Mouse (Mus musculus): ENCODE measurements around the gene H2-Oa. TPM values are rescaled to one million over a fixed set of nuclear protein-coding genes. Genes with fewer than 3 reads are reported as not detected.

The H2-Oa gene
- polyA plus RNA-seq, 1 experiment from 2014 or later = 0.82 TPM

- peak; percentile 98 for DNase-seq (ENCODE audit: low spot score)
- Histone ChIP-seq H3K27me3 (ENCODE audit: insufficient read depth, poor library complexity, severe bottlenecking) (no peaks in the 10 kb centered on the region), H3K36me3 (peaks cover 51% of the 10 kb centered on the region), H3K4me1 (replicated peaks) (peaks cover 37% of the 10 kb centered on the region), H3K27ac (peak within 1 kb of the TSS; percentile 100), H3K9me3 (no peaks in the 10 kb centered on the region), H3K4me3 (peak within 1 kb of the TSS; percentile 100)
- under 1% methylated on average over 96 of the region's 96 CpGs for WGBS
Measured at GRCm38 (mm10) chr17:34119249-34120179, 27.4 kb downstream of the H2-Oa start, which contains the start of gene H2-DMa. TSS of gene H2-DMa (plus strand) at chr17:34119541.

DNA sequence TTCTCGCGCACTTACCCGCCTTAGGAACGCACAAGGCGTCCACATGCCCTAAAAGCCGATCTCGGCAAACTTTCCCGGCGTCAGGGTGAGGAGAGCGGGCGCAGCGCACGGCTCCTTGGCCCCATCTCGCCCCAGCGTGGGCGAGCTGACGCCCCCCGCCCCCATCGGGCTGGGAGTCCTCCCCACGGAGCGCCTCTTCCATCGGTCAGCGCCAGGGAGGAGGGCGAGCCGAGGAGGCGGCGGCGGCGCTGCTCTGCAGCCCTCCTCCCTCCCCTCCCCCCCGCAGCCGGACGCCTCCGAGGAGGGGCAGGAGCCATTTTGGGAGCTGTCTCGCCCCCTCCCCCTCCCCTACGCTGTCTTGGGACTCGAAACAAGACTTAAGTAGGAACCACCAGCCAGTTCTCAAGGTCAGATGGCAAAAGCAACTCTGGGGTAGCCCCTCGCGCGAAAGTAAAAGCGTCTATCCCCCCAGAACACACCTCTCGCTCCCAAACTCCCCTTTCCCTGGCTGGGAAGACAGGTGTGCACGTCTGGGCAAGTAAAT, 28.1 kb downstream of the H2-Oa start:
- WGBS = under 1% methylated on average over 42 of the region's 42 CpGs
- peaks cover 35% of the 10 kb centered on the region for H3K4me1 ChIP-seq (replicated peaks)
- H3K27me3 ChIP-seq (ENCODE audit: insufficient read depth, poor library complexity, severe bottlenecking) = no peaks in the 10 kb centered on the region
- H3K4me3 ChIP-seq = peak overlapping the region; percentile 100
- peak overlapping the region; percentile 100 for H3K27ac ChIP-seq
- peaks cover 44% of the 10 kb centered on the region for H3K36me3 ChIP-seq
- H3K9me3 ChIP-seq = no peaks in the 10 kb centered on the region
- peak; percentile 91 for DNase-seq (ENCODE audit: low spot score)

GRCm38 (mm10) chr17:34120814-34121171, 28.7 kb downstream of the H2-Oa start:
- under 1% methylated on average over 31 of the region's 31 CpGs for WGBS
- no peaks in the 10 kb centered on the region for H3K9me3 ChIP-seq
- H3K4me3 ChIP-seq = peak overlapping the region; percentile 100
- no peak for DNase-seq (ENCODE audit: low spot score)
- H3K27me3 ChIP-seq (ENCODE audit: insufficient read depth, poor library complexity, severe bottlenecking) = no peaks in the 10 kb centered on the region
- H3K4me1 ChIP-seq (replicated peaks) = peaks cover 30% of the 10 kb centered on the region
- peaks cover 40% of the 10 kb centered on the region for H3K36me3 ChIP-seq
- H3K27ac ChIP-seq = peak overlapping the region; percentile 100

DNA sequence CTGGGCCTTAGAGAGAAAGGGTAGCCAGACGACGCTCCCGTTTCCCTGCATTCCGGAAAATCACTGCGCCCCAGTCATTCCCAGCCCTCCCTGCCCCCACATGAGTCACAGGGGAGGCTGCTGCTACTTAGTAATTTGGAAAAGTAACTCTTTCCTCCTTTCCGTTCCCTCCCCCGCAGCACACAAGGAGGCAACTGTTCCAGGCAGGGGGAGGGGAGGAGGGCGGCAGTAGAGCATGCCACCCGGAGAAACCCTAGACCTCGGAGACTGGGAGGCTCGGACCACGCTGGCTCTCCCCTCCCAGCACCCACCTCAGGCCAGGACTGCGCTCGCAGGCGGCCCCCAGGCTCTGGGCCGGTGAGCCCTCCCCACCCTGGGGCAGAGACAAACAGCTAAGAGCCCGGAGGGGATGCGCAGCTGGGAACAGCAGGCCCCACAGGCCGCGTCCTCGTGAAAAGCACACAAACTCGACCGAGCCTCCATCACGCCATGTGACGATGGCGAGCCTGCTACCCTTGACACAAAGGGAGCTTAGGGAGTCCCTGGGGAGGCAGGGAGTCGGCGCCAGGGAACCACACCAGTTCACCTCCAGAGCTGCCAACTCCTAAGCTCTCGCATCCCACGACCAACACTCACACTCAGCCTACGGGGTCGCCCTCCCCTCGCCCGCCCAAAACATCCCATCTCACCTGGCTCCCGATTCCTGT, 29.2 kb downstream of the H2-Oa start:
- peak; percentile 86 for DNase-seq (ENCODE audit: low spot score)

GRCm38 (mm10) chr17:34121879-34122187, 29.7 kb downstream of the H2-Oa start:
- H3K4me3 ChIP-seq = peak overlapping the region; percentile 100
- peaks cover 35% of the 10 kb centered on the region for H3K36me3 ChIP-seq
- H3K27me3 ChIP-seq (ENCODE audit: insufficient read depth, poor library complexity, severe bottlenecking) = no peaks in the 10 kb centered on the region
- DNase-seq (ENCODE audit: low spot score) = peak; percentile 85
- H3K4me1 ChIP-seq (replicated peaks) = peaks cover 24% of the 10 kb centered on the region
- WGBS = 2% methylated on average over 8 of the region's 10 CpGs
- peak overlapping the region; percentile 100 for H3K27ac ChIP-seq
- H3K9me3 ChIP-seq = no peaks in the 10 kb centered on the region

More for the DNA sequence above, 29.2 kb downstream of the H2-Oa start:
- peaks cover 40% of the 10 kb centered on the region for H3K36me3 ChIP-seq
- H3K27me3 ChIP-seq (ENCODE audit: insufficient read depth, poor library complexity, severe bottlenecking) = no peaks in the 10 kb centered on the region
- WGBS = under 1% methylated on average over 34 of the region's 35 CpGs
- H3K27ac ChIP-seq = peak overlapping the region; percentile 100
- no peaks in the 10 kb centered on the region for H3K9me3 ChIP-seq
- peaks cover 27% of the 10 kb centered on the region for H3K4me1 ChIP-seq (replicated peaks)
- H3K4me3 ChIP-seq = peak overlapping the region; percentile 100

GRCm38 (mm10) chr17:34122188-34122984, 30.2 kb downstream of the H2-Oa start, which contains the start of gene Brd2:
TSS of gene Brd2 (minus strand) at chr17:34122634.
- WGBS = under 1% methylated on average over 75 of the region's 75 CpGs
- peak within 1 kb of the TSS; percentile 100 for H3K4me3 ChIP-seq
- H3K27me3 ChIP-seq (ENCODE audit: insufficient read depth, poor library complexity, severe bottlenecking) = 0 out of 2 replicates have a peak, but pooled peaks cover under 1% of the 10 kb centered on the region
- peaks cover 29% of the 10 kb centered on the region for H3K36me3 ChIP-seq
- peak; percentile 98 for DNase-seq (ENCODE audit: low spot score)
- peaks cover 23% of the 10 kb centered on the region for H3K4me1 ChIP-seq (replicated peaks)
- H3K27ac ChIP-seq = peak within 1 kb of the TSS; percentile 100
- no peaks in the 10 kb centered on the region for H3K9me3 ChIP-seq

DNA sequence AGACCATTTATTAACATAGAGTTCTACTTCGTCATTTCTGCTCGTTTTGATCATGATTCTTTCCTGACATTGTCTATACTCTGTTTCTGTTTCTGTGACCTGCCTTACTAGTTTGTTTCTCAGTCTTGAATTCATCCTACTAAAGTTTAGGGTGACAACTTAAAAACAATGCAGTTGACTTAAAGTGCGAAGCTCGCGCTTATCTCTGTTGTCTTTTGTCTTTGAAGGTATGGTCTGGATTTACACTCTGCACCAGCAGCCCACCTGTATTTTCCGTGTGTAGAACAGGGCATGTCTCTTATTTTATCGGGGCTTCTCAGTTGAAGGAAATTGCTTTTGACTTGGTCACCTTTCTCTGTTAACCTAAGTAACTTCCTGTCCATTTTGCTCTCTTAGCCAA, 31.0 kb downstream of the H2-Oa start:
- H3K27me3 ChIP-seq (ENCODE audit: insufficient read depth, poor library complexity, severe bottlenecking) = 0 out of 2 replicates have a peak, but pooled peaks cover 6% of the 10 kb centered on the region
- H3K36me3 ChIP-seq = peaks cover 22% of the 10 kb centered on the region
- peak overlapping the region; percentile 100 for H3K4me3 ChIP-seq
- peaks cover 29% of the 10 kb centered on the region for H3K4me1 ChIP-seq (replicated peaks)
- WGBS = 7% methylated on average over 7 of the region's 7 CpGs
- DNase-seq (ENCODE audit: low spot score) = no peak
- H3K9me3 ChIP-seq = no peaks in the 10 kb centered on the region
- peak overlapping the region; percentile 100 for H3K27ac ChIP-seq

DNA sequence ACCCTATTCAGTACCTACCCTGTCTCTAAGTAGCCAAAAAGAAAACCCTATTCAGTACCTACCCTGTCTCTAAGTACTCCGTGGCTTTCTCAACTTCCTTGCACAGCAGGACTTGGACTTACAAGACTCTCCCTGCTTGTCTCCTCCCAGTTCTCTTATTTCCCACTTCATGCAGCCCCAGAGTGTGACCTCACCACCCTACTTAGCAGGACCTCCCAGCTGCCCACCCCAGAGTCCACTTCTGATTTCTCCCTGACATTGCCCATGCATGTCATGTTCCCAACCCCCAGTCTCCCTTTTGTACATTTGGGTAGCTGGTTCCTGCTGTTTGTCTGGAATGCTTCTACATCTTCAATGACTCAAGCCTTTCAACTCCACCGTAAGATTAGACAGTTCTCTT, 31.4 kb downstream of the H2-Oa start:
- Histone ChIP-seq H3K27me3 (ENCODE audit: insufficient read depth, poor library complexity, severe bottlenecking) (peaks cover 11% of the 10 kb centered on the region), H3K4me3 (peak overlapping the region; percentile 100), H3K9me3 (no peaks in the 10 kb centered on the region), H3K27ac (peak overlapping the region; percentile 100), H3K36me3 (peaks cover 18% of the 10 kb centered on the region), H3K4me1 (replicated peaks) (peaks cover 33% of the 10 kb centered on the region)
- 10% methylated on average over 2 of the region's 2 CpGs for WGBS
- no peak for DNase-seq (ENCODE audit: low spot score)

DNA sequence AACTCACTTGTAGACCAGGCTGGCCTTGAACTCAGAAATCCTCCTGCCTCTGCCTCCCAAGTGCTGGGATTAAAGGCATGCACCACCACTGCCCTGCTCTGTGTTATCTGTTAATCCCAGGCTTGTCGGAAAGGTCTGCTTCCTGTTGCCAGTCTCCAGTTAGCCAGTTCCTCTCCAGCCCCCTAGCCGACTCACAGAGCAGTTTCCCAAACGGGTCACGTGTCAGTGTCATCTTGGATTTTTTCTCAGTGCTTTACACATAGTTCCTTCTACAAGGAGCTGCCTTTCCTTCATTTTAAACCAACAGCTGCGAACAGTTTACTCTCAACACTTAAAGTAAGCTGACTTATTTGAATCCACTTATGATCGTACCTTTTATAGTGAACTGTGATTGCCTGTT, 32.5 kb downstream of the H2-Oa start:
- Histone ChIP-seq H3K27ac (no peak overlapping the region), H3K4me3 (no peak overlapping the region), H3K27me3 (ENCODE audit: insufficient read depth, poor library complexity, severe bottlenecking) (peaks cover 17% of the 10 kb centered on the region), H3K9me3 (no peaks in the 10 kb centered on the region), H3K36me3 (peaks cover 8% of the 10 kb centered on the region; the same call in 1 of the 2 replicates), H3K4me1 (replicated peaks) (peaks cover 41% of the 10 kb centered on the region)
- WGBS = 85% methylated on average over 6 of the region's 6 CpGs
- no peak for DNase-seq (ENCODE audit: low spot score)

- DNase-seq (ENCODE audit: low spot score) = no peak
Measured at GRCm38 (mm10) chr17:34126826-34127420, 34.8 kb downstream of the H2-Oa start.

GRCm38 (mm10) chr17:34127475-34127874, 35.3 kb downstream of the H2-Oa start:
- peaks cover 41% of the 10 kb centered on the region for H3K4me1 ChIP-seq (replicated peaks)
- peaks cover 7% of the 10 kb centered on the region; the same call in 1 of the 2 replicates for H3K36me3 ChIP-seq
- DNase-seq (ENCODE audit: low spot score) = no peak
- no peaks in the 10 kb centered on the region for H3K9me3 ChIP-seq
- H3K27me3 ChIP-seq (ENCODE audit: insufficient read depth, poor library complexity, severe bottlenecking) = peaks cover 17% of the 10 kb centered on the region
- H3K27ac ChIP-seq = 0 out of 2 replicates have a peak overlapping the region, but pooled peaks have one; percentile 47
- 16% methylated on average over 6 of the region's 6 CpGs for WGBS
- H3K4me3 ChIP-seq = 0 out of 2 replicates have a peak overlapping the region, but pooled peaks have one; percentile 18

More at GRCm38 (mm10) chr17:34126826-34127420, 34.8 kb downstream of the H2-Oa start:
- Histone ChIP-seq H3K27me3 (ENCODE audit: insufficient read depth, poor library complexity, severe bottlenecking) (peaks cover 17% of the 10 kb centered on the region), H3K4me1 (replicated peaks) (peaks cover 41% of the 10 kb centered on the region), H3K9me3 (no peaks in the 10 kb centered on the region), H3K4me3 (no peak overlapping the region), H3K36me3 (peaks cover 7% of the 10 kb centered on the region; the same call in 1 of the 2 replicates), H3K27ac (no peak overlapping the region)
- 62% methylated on average over 9 of the region's 9 CpGs for WGBS
